Mouse (Mus musculus) gastrocnemius, adult 18-20 months (tissue): ENCODE data around the gene Wbp4. TPM values are rescaled to one million over a fixed set of nuclear protein-coding genes. Genes with fewer than 3 reads are reported as not detected.
A peak's percentile ranks its signal among the peaks of the same experiment; 100 is the strongest.
"Not testable (repeated sequence)": the region's sequence is repeated elsewhere in the genome, so short reads cannot be mapped to it uniquely, and the experiment has no call there.

ENCODE experiments used
- DNase-seq: peaks from one replicate; pipeline ENCODE4 v3.0.0; 2021; ENCODE audit warnings: low spot score
- total RNA-seq, 2 experiments: library from RNA; stranded (reverse); gene quantifications; 2 replicates each; pipeline ENCODE4 v1.2.3; 2021

Wbp4 gene
- total RNA-seq, 2 experiments from 2014 or later, result 20.7 to 23.5 TPM

- DNase-seq, result no peak
Observed at GRCm38 (mm10) chr14:79460401-79460800, 20.9 kb downstream of the Wbp4 start.

DNA sequence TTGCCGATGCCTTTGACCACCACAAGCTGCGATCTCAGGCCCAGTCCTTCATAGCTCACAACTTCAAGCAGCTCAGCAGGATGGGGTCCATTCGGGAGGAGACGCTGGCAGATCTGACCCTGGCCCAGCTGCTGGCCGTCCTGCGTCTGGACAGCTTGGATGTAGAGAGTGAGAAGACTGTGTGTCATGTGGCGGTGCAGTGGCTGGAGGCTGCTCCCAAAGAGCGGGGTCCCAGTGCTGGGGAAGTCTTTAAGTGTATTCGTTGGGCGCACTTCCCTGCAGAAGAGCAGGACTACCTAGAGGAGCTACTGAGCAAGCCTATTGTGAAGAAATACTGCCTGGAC lies 28.8 kb downstream of the Wbp4 start:
- DNase-seq, result not testable (repeated sequence)

DNA sequence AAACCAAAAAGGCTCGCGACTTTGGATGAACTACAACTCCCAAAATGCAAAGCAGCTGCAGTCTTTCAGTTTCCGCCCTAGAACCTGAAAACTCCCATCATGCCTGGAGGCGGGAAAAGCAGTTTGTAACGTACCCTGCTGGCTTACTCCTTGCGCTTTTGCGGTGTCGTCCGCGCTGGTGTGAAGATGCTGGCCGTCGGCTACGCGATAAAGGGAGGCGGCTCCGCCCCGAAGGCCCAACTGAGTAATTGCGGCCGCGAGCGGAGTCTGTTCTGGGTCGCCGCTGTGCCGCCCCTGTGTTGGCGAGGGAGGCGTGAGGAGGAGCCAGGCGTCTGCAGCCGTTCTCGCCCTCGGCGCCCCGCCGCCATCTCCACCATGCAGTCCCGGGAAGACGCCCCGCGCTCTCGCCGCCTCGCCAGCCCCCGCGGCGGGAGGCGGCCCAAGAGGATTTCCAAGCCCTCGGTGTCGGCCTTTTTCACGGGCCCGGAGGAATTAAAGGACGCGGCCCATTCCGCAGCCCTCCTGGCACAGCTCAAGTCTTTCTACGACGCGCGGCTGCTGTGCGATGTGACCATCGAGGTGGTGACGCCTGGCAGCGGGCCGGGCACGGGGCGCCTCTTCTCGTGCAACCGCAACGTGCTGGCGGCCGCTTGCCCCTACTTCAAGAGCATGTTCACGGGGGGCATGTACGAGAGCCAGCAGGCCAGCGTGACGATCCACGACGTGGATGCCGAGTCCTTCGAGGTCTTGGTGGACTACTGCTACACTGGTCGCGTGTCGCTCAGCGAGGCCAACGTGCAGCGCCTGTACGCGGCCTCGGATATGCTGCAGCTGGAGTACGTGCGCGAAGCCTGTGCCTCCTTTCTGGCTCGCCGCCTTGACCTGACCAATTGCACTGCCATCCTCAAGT lies 29.4 kb downstream of the Wbp4 start, which contains the start of gene Kbtbd6:
Kbtbd6 (plus strand) TSS at position 155 of the 910 bp plus-strand sequence.
- peak; percentile 82 for DNase-seq

DNA sequence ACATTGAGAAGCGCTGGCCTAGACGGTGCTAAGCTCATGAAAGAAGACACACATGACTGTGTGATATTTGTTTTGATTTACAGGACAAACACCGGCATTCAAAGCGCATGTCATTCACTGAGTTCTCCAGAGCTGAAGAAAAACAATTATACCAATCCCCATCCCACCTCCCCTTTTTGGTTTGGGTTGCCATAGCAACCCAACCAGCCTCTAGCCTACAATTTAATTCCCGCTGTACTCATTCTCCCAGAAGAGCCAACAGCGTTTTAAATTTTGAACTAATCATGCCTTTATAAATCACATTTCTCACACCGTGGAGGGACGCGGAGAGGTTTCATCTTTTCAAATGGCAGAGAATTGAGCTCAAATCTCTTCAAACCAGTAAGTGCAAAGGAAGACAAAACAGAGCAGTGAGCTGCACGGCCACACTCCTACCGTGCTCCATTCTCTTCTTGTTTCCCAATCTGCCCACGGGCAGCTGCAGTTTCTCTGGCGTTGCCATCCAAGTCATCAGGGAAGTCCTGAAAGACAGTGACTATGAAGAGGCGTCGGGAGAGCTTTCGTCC lies 36.2 kb downstream of the Wbp4 start:
- DNase-seq, result no peak

DNA sequence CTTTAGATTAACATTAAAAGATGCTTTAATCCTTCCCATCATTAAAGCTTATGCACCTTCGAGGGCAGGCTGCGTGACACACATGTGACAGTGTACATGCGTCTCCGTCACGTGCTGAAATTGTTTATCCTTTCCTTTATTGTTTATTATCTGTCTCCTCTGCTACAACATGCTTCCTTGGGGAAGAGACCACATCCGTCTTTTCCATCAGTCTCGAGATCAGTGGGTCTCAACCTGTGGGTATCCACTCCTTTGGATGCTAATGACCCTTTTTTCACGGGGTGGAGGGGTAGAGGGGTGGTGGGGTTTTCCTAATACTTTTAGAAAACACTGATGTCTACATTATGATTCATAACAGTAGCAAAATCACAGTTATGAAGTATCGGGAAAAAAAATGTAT lies 36.7 kb downstream of the Wbp4 start:
- DNase-seq, result no peak

- DNase-seq, result no peak
Observed at GRCm38 (mm10) chr14:79441441-79441840, 39.9 kb downstream of the Wbp4 start.

GRCm38 (mm10) chr14:79440655-79441054 lies 40.7 kb downstream of the Wbp4 start:
- DNase-seq, result no peak

- no peak for DNase-seq
Observed at GRCm38 (mm10) chr14:79434068-79434467, 47.3 kb downstream of the Wbp4 start.

GRCm38 (mm10) chr14:79426730-79427365 lies 54.5 kb downstream of the Wbp4 start:
- not testable (repeated sequence) for DNase-seq

- peak; percentile 94 for DNase-seq
Observed at GRCm38 (mm10) chr14:79425979-79426729, 55.2 kb downstream of the Wbp4 start, which contains the start of gene Kbtbd7. Kbtbd7 (plus strand) TSS chr14:79426511.

GRCm38 (mm10) chr14:79420083-79420685 lies 61.1 kb downstream of the Wbp4 start:
- no peak for DNase-seq

GRCm38 (mm10) chr14:79413121-79413520 lies 68.2 kb downstream of the Wbp4 start:
- no peak for DNase-seq

DNA sequence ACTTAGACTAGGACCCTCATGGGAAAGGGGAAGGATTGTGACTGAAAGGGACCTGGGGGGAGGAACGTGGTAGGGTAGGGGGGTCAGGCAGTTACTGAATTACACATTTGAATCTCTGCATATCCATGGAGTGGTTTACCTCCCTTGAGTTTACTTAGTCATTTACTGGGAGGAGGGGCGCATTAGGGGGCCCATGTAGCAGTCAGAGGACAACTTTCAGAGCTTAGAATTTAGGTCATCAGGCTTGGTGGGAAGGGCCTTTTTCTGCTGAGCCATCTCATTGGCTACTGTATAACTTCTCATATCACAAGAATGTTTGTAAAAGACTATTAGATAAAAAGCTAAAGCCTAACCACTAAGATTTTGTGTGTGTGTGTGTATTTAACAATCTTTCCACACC lies 70.7 kb downstream of the Wbp4 start:
- no peak for DNase-seq

Other genes starting within 250 kb of the Wbp4 start
- not detected for gene Zfp957, start 234.2 kb downstream of the Wbp4 start, total RNA-seq
- gene Rgcc, start 179.9 kb downstream of the Wbp4 start, total RNA-seq, result 10 to 100 TPM; 53.3 to 79.9 TPM
- 10 to 100 TPM; 21.7 to 25.2 TPM for gene Naa16, start 90.7 kb downstream of the Wbp4 start, total RNA-seq
- gene Mtrf1, start 83.7 kb downstream of the Wbp4 start, total RNA-seq, result 10 to 100 TPM in 1 of 2 experiments, 1 to 10 TPM in 1; 9.8 to 11.0 TPM
- 1 to 10 TPM; 5.5 to 6.4 TPM for gene Kbtbd7, start 55.0 kb downstream of the Wbp4 start, total RNA-seq
- under 1 TPM in 1 of 2 experiments, not detected in 1; 0.14 TPM for gene Kbtbd6, start 29.7 kb downstream of the Wbp4 start, total RNA-seq
- 1 to 10 TPM; 3.8 to 6.4 TPM for gene Elf1, start 326 bp downstream of the Wbp4 start, total RNA-seq
- gene Sugt1, start 106.2 kb upstream of the Wbp4 start, total RNA-seq, result 100 to 1,000 TPM; 108 to 112 TPM
- under 1 TPM; 0.17 to 0.41 TPM for gene Cnmd, start 180.7 kb upstream of the Wbp4 start, total RNA-seq